Mouse (Mus musculus): ENCODE data around the gene Med15. TPM values are rescaled to one million over a fixed set of nuclear protein-coding genes. Genes with fewer than 3 reads are reported as not detected.
"Not testable (repeated sequence)": the region's sequence is repeated elsewhere in the genome, so short reads cannot be mapped to it uniquely, and the experiment has no call there.

Gene Med15
- total RNA-seq (2021) = 10 to 100 TPM; 78.9 to 80.8 TPM

- intact Hi-C loops (cut with DNase I) = no loop called here
- DNase-seq = no peak
Measured at GRCm38 (mm10) chr16:17732841-17733340, at the start of gene Med15. Gene Med15, minus strand, starts transcription at chr16:17732891.

GRCm38 (mm10) chr16:17779692-17780091, 47.0 kb upstream of the Med15 start:
- intact Hi-C loops (cut with DNase I) = no loop called here
- no peak for DNase-seq

- intact Hi-C loops (cut with DNase I) = no loop called here
- no peak for DNase-seq
Measured at GRCm38 (mm10) chr16:17778223-17778622, 45.5 kb upstream of the Med15 start.

- peak; percentile 40 for DNase-seq
- intact Hi-C loops (cut with DNase I) = no loop called here
Measured at GRCm38 (mm10) chr16:17776828-17777227, 44.1 kb upstream of the Med15 start.

GRCm38 (mm10) chr16:17771117-17771865, 38.6 kb upstream of the Med15 start:
- no peak for DNase-seq
- intact Hi-C loops (cut with DNase I) = no loop called here

GRCm38 (mm10) chr16:17768834-17769233, 36.1 kb upstream of the Med15 start:
- intact Hi-C loops (cut with DNase I) = no loop called here
- no peak for DNase-seq

- intact Hi-C loops (cut with DNase I) = no loop called here
- no peak for DNase-seq
Measured at GRCm38 (mm10) chr16:17764108-17764511, 31.4 kb upstream of the Med15 start.

- intact Hi-C loops (cut with DNase I) = no loop called here
- DNase-seq = no peak
Measured at GRCm38 (mm10) chr16:17761074-17761473, 28.4 kb upstream of the Med15 start.

GRCm38 (mm10) chr16:17760657-17761056, 28.0 kb upstream of the Med15 start:
- intact Hi-C loops (cut with DNase I) = no loop called here

GRCm38 (mm10) chr16:17759813-17760321, 27.2 kb upstream of the Med15 start:
- DNase-seq = peak; percentile 34
- intact Hi-C loops (cut with DNase I) = no loop called here

More at GRCm38 (mm10) chr16:17760657-17761056, 28.0 kb upstream of the Med15 start:
- peak; percentile 42 for DNase-seq

- DNase-seq = peak; percentile 96
- intact Hi-C loops (cut with DNase I) = no loop called here
Measured at GRCm38 (mm10) chr16:17759344-17759773, 26.7 kb upstream of the Med15 start, which contains the start of gene Klhl22. Gene Klhl22, plus strand, starts transcription at chr16:17759618.

GRCm38 (mm10) chr16:17758902-17759301, 26.2 kb upstream of the Med15 start:
- no peak for DNase-seq
- intact Hi-C loops (cut with DNase I) = no loop called here

- intact Hi-C loops (cut with DNase I) = no loop called here
- DNase-seq = no peak
Measured at GRCm38 (mm10) chr16:17757756-17758155, 25.1 kb upstream of the Med15 start.

GRCm38 (mm10) chr16:17753686-17754085, 21.0 kb upstream of the Med15 start:
- no peak for DNase-seq
- intact Hi-C loops (cut with DNase I) = no loop called here

- intact Hi-C loops (cut with DNase I) = no loop called here
- DNase-seq = no peak
Measured at GRCm38 (mm10) chr16:17753001-17753400, 20.3 kb upstream of the Med15 start.

- no peak for DNase-seq
- intact Hi-C loops (cut with DNase I) = no loop called here
Measured at GRCm38 (mm10) chr16:17745067-17745466, 12.4 kb upstream of the Med15 start.

- intact Hi-C loops (cut with DNase I) = no loop called here
- peak; percentile 44 for DNase-seq
Measured at GRCm38 (mm10) chr16:17744536-17744935, 11.8 kb upstream of the Med15 start.

- no peak for DNase-seq
- intact Hi-C loops (cut with DNase I) = no loop called here
Measured at GRCm38 (mm10) chr16:17743279-17743678, 10.6 kb upstream of the Med15 start.

GRCm38 (mm10) chr16:17742810-17743209, 10.1 kb upstream of the Med15 start:
- no peak for DNase-seq
- intact Hi-C loops (cut with DNase I) = no loop called here

GRCm38 (mm10) chr16:17740080-17740479, 7.4 kb upstream of the Med15 start:
- intact Hi-C loops (cut with DNase I) = no loop called here
- no peak for DNase-seq

- intact Hi-C loops (cut with DNase I) = no loop called here
- DNase-seq = no peak
Measured at GRCm38 (mm10) chr16:17736156-17736555, 3.5 kb upstream of the Med15 start.

- DNase-seq; intact Hi-C loops (cut with DNase I): not testable (repeated sequence)
Measured at GRCm38 (mm10) chr16:17734872-17735271, 2.2 kb upstream of the Med15 start.

Measured in left cerebral cortex, postnatal 4 days (tissue).